Mouse (Mus musculus) E14TG2a.4 (cell line): Measurements from ENCODE around the gene Dhh.

Experiments used
- CTCF ChIP-seq: conservative IDR thresholded peaks from 2 replicates; pipeline ENCODE4 v1.5.1; 2014; ENCODE audit warnings: low read length
- POU5F1 ChIP-seq: IDR thresholded peaks from 2 replicates; pipeline ENCODE4 v1.6.1; 2014; ENCODE audit warnings: low read length, borderline replicate concordance

DNA sequence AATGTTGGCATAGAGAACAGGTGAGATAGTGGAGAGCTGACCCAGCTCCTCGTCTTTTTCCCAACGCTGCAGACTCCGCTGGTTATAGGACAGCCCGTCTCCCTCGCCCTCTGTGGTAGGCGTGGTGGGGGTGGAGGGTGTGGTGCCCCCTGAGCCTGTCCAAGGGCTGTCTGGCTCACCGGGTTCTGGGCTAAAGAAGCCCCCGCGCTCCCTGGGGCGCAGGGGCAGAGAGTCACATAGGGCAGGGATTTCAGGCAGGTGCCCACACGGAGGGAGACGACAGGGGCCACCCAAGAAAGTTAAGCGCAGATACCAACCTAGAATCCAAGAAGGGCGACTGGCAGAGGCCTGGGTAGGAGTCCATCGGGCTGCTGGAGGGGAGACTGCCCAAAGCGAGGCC is 44.1 kb downstream of the Dhh start:
- TF ChIP-seq CTCF (no peak), POU5F1 (no peak)
